Mouse (Mus musculus) liver, embryonic 14.5 days (tissue): ENCODE results near the gene Pip4k2c. TPM values are rescaled to one million over a fixed set of nuclear protein-coding genes. Genes with fewer than 3 reads are reported as not detected.

Experiments
- ATAC-seq: fragments of 200-750 bp; cut with Nextera tagmentation; 2 replicates; pipeline ENCODE4 v1.8.0; 2017; ENCODE audit warnings: moderate number of reproducible peaks, mild to moderate bottlenecking, moderate library complexity; ENCODE audit not compliant: insufficient read depth
- DNase-seq, 3 experiments: peaks; one replicate each; pipeline ENCODE4 v3.0.0-alpha.2; 2012 to 2013; ENCODE audit warnings: low read depth in 3 of 3, low spot score in 3 of 3
- H3K27ac ChIP-seq: fragments of 300-500 bp; sonication (generic); 2 replicates; pipeline ENCODE4 v1.5.1; 2014; ENCODE audit warnings: moderate library complexity, mild to moderate bottlenecking, control low read depth, inconsistent platforms
- H3K27me3 ChIP-seq: fragments of 300-500 bp; sonication (generic); 2 replicates; pipeline ENCODE4 v1.6.1; 2014; ENCODE audit warnings: mild to moderate bottlenecking, low read length, moderate library complexity; ENCODE audit not compliant: control insufficient read depth, insufficient read depth
- H3K36me3 ChIP-seq: fragments of 300-500 bp; sonication (generic); replicated peaks from 2 replicates; pipeline ENCODE4 v1.6.1; 2014; ENCODE audit warnings: low read depth; ENCODE audit not compliant: control insufficient read depth, insufficient read depth
- H3K4me1 ChIP-seq, 2 experiments: fragments of 200-500 bp in 1 of 2; fragments of 300-500 bp in 1 of 2; sonication (generic) in 1 of 2; replicated peaks; 2 replicates each; pipeline ENCODE4 v1.6.1; 2012 to 2014; ENCODE audit warnings: antibody characterized with exemption in 1 of 2, inconsistent platforms in 1 of 2, low read length in 1 of 2; ENCODE audit not compliant: control insufficient read depth in 2 of 2, insufficient read depth in 2 of 2
- H3K4me2 ChIP-seq: fragments of 300-500 bp; sonication (generic); 2 replicates; pipeline ENCODE4 v1.6.1; 2014; ENCODE audit warnings: low read depth, mild to moderate bottlenecking, control low read depth, moderate library complexity
- H3K4me3 ChIP-seq, 2 experiments: fragments of 200-500 bp in 1 of 2; fragments of 300-500 bp in 1 of 2; sonication (generic) in 1 of 2; 2 replicates each; pipeline ENCODE4 v1.5.1; 2012 to 2014; ENCODE audit warnings: low read depth in 2 of 2, low read length in 2 of 2, mild to moderate bottlenecking in 2 of 2, control low read depth in 1 of 2, inconsistent platforms in 1 of 2, moderate library complexity in 1 of 2; ENCODE audit not compliant: insufficient read depth in 1 of 2
- H3K9ac ChIP-seq: fragments of 300-500 bp; sonication (generic); replicated peaks from 2 replicates; pipeline ENCODE4 v1.6.1; 2014; ENCODE audit warnings: mild to moderate bottlenecking, control low read depth, moderate library complexity
- H3K9me3 ChIP-seq: fragments of 300-500 bp; sonication (generic); 2 replicates; pipeline ENCODE4 v1.6.1; 2016; ENCODE audit warnings: low read length, mixed read lengths; ENCODE audit not compliant: control insufficient read depth
- CTCF ChIP-seq: IDR thresholded peaks from 2 replicates; pipeline ENCODE4 v1.5.1; 2016; ENCODE audit warnings: antibody characterized with exemption, low read depth, control low read depth
- EP300 ChIP-seq: IDR thresholded peaks from 2 replicates; pipeline ENCODE4 v1.6.1; 2016; ENCODE audit warnings: antibody characterized with exemption, low read depth
- WGBS: fragments of 180-500 bp; shearing (Covaris S2); extraction: QIAGEN DNeasy Blood & Tissue Kit; methylation state at CpG from one replicate; pipeline ENCODE4 v1.1.7; 2014; ENCODE audit not compliant: insufficient replicate concordance; 5-methylcytosine and 5-hydroxymethylcytosine counted together
- polyA plus RNA-seq, 2 experiments: library from polyadenylated mRNA; depleted of rRNA in 1 of 2; stranded (reverse) in 1 of 2; unstranded in 1 of 2; fragments of >200 nt; fragmentation: Nextera tagmentation in 1 of 2; extraction: Ambion mirVana in 1 of 2; gene quantifications; 2 replicates each; pipeline versions ENCODE4 v1.2.1 to v1.2.3; 2012 to 2014

Gene Pip4k2c
- polyA plus RNA-seq, 2 experiments = 25.7 to 31.2 TPM

DNA sequence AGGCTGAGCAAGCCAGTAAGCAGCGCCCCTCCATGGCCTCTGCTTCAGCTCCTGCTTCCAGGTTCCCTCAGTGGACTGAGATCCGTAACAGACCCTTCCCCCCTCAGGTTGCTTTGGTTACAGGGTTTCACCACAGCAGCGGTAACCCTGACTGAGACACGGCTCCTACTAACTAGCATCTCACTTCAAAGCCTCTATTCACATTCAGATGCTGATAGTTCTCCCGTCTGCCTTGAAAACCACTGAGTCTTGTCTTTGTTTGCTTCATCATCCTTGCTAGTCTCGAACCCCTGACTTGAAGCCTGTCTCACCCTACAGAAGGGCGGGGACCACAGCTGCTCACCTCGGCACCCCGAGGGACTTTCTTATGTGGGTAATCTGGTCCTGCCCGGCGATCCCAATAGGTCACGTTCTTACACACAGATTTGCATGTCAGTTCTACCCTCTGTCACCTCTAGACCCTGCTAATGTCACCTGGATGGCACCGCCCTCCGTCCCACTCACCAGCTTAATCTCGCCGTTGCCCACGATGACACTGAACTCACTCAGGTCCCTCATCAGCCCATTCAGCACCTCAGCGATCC lies 26.9 kb upstream of the Pip4k2c start:
- TF ChIP-seq CTCF (no peak), EP300 (no peak)
- no peak overlapping the region for H3K4me2 ChIP-seq

DNA sequence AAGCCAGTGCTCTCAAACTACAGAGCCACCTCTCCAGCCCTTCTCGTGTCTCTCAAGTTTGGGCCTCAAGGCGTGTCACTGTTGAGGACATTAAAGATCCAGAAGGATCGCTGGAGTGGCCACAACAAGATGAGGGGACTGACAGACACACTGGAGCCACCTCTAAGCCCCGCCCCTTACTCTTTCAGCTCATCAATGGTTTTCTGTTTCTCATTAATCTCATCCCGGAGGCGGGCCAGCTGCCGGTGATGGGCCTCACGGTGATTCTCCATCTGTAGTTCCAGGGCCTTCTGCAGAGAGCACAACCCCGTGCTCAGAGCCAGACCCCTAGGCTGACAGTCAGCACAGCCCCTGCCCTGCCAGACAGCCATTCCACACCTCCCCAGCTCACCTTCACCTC lies 25.2 kb upstream of the Pip4k2c start:
- Histone ChIP-seq H3K9me3 (no peaks in the 10 kb centered on the region), H3K27ac (no peak overlapping the region), H3K36me3 (no peaks in the 10 kb centered on the region), H3K27me3 (peaks cover 17% of the 10 kb centered on the region), H3K4me3 (no peak overlapping the region), H3K4me2 (no peak overlapping the region), H3K9ac (no peak overlapping the region), H3K4me1 (no peaks in the 10 kb centered on the region)
- DNase-seq (no peak), ATAC-seq (no peak)
- 52% methylated on average over 9 of the region's 9 CpGs for WGBS
- no peak for TF ChIP-seq CTCF
- TF ChIP-seq EP300 = no peak

More for the DNA sequence above, 26.9 kb upstream of the Pip4k2c start:
- WGBS = 48% methylated on average over 18 of the region's 18 CpGs
- no peaks in the 10 kb centered on the region for H3K9me3 ChIP-seq
- H3K9ac ChIP-seq = no peak overlapping the region
- no peak overlapping the region for H3K27ac ChIP-seq
- H3K4me1 ChIP-seq = no peaks in the 10 kb centered on the region
- ATAC-seq = no peak
- no peak overlapping the region for H3K4me3 ChIP-seq
- no peaks in the 10 kb centered on the region for H3K36me3 ChIP-seq
- DNase-seq = no peak
- H3K27me3 ChIP-seq = peaks cover 17% of the 10 kb centered on the region

DNA sequence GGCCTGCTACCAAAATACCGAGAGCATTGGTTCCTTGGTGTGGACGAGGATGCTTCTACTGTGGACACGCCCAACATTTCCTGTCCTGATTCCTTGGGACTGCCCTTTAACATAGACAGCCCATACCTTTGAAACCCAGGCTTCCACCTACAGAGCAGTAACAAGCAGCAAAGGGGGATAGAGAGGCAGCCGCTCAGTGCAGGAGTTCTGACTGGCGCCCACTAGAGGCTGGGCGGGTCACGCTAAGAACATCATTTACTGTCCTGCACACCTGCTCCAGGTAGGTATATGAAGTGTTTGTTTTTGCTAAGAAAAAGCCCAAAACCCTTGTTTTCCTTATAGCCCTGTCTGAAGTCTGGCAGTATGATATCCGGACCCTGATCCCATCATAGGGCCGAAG lies 21.8 kb upstream of the Pip4k2c start:
- H3K27ac ChIP-seq = no peak overlapping the region
- H3K9me3 ChIP-seq = no peaks in the 10 kb centered on the region
- ATAC-seq (no peak), DNase-seq (no peak)
- no peaks in the 10 kb centered on the region for H3K4me1 ChIP-seq
- H3K9ac ChIP-seq = no peak overlapping the region
- WGBS = 70% methylated on average over 9 of the region's 9 CpGs
- H3K4me3 ChIP-seq = no peak overlapping the region
- peaks cover 11% of the 10 kb centered on the region; the same call in 1 of the 2 replicates for H3K27me3 ChIP-seq
- no peak overlapping the region for H3K4me2 ChIP-seq
- no peaks in the 10 kb centered on the region for H3K36me3 ChIP-seq
- TF ChIP-seq EP300 (no peak), CTCF (peak; percentile 66)

GRCm38 (mm10) chr10:127231741-127232140 lies 20.4 kb upstream of the Pip4k2c start:
- peaks cover 2% of the 10 kb centered on the region; the same call in 1 of the 2 replicates for H3K27me3 ChIP-seq
- no peak overlapping the region for H3K9ac ChIP-seq
- H3K4me1 ChIP-seq = no peaks in the 10 kb centered on the region
- H3K36me3 ChIP-seq = no peaks in the 10 kb centered on the region
- no peak overlapping the region for H3K4me3 ChIP-seq
- TF ChIP-seq EP300 (no peak), CTCF (no peak)
- no peak overlapping the region for H3K4me2 ChIP-seq
- DNase-seq = no peak
- no peaks in the 10 kb centered on the region for H3K9me3 ChIP-seq
- no peak for ATAC-seq
- 71% methylated on average over 14 of the region's 14 CpGs for WGBS
- H3K27ac ChIP-seq = no peak overlapping the region

GRCm38 (mm10) chr10:127230693-127231092 lies 19.3 kb upstream of the Pip4k2c start:
- WGBS = 21% methylated on average over 12 of the region's 12 CpGs
- TF ChIP-seq EP300 (no peak), CTCF (no peak)
- Histone ChIP-seq H3K27me3 (no peaks in the 10 kb centered on the region; the same call in 1 of the 2 replicates), H3K4me1 (no peaks in the 10 kb centered on the region), H3K4me3 (no peak overlapping the region), H3K36me3 (no peaks in the 10 kb centered on the region), H3K9ac (no peak overlapping the region), H3K4me2 (no peak overlapping the region), H3K27ac (no peak overlapping the region), H3K9me3 (no peaks in the 10 kb centered on the region)
- DNase-seq (no peak), ATAC-seq (peak; percentile 24; the same call in 1 of the 2 replicates)
